Mouse (Mus musculus) kidney, postnatal 10 days (tissue): ENCODE measurements at regions not wholly inside any gene's neighbourhood (a gene's known extent, or its start where the extent isn't known, plus 50 kb on each side); places are given as distances from the start of the nearest gene placed in this dataset.
"Not testable (repeated sequence)": the region's sequence is repeated elsewhere in the genome, so short reads cannot be mapped to it uniquely, and the experiment has no call there.

Experiments
- DNase-seq: peaks from one replicate; pipeline ENCODE4 v3.0.0; 2021; ENCODE audit warnings: mixed read lengths

DNA sequence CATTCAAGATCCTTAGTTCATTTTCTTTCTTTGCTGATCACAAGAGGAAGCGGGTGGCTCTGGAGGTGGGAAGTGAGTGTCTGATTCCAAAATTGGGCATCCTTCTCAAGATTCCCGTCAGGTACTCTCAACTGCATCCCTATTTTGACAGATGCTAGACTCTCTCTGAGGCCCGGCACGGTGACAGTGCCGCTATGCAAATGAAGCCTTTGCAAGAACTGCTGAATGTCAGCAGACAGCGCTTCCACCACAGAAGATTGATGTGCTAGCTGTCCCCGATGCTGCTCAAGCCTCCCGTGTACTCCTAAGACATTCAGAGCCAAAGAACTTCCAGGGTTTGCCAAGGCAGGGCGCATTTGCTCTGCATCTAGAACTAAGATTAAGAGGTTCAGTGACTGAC is 50.9 kb upstream of the Cpne4 start:
- DNase-seq, result no peak

DNA sequence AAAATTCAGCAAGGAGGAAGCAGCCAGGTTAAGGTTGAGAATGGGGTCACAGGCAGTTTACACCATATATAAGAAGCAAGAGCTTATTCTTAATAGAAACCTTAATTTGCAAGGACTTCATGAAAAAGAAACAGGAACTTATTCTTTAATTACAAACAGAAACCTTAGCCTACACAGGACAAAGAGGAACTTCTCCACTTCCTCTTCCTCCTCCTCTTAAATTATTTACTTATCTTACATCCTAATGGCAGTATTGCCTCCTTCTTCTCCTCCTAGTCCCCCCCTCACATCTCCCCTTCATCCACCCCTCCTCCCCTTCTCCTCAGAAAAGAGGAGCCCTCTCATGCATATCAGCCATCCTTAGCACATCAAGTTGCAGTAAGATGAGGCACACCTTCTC is 56.4 kb upstream of the Cpne4 start:
- DNase-seq, result no peak

DNA sequence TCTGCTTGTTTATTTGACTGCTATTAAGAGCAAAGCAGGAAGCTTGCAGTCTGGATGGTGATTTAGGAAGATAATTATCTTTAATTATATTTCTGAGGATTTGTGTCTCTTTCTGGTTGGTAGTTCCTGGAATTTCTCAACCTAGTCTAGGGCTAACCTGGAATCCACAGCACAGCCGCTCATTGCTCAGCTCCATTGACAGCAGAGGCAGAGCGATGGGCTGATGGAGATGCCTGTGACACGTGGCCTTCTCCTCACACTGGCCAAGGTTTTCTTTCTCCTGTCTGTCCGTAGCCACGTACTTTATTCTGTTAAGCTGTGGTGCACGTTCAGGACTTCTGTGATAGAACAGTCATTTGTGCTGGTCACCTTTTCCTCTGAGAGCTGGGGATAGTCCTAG is 57.7 kb upstream of the Cpne4 start:
- no peak for DNase-seq

DNA sequence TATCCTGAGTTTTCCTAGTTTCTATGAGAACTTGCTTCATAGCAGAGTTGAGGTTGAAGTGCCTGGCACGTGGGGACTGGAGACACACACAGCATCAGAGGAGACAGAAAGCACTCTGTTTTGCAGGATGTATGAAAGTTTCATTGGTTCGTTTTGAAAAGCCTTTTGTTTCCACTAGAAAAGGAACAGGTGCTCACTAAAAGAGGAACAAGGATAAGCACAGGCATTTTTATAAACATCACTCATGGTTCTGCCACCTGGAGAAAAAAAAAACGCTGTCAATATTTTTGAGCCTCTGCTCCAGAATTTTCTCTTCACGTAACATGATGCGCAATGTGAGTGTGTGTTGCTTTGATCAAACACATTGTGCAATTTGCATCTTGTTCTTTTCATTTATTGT is 64.6 kb upstream of the Cpne4 start:
- no peak for DNase-seq

DNA sequence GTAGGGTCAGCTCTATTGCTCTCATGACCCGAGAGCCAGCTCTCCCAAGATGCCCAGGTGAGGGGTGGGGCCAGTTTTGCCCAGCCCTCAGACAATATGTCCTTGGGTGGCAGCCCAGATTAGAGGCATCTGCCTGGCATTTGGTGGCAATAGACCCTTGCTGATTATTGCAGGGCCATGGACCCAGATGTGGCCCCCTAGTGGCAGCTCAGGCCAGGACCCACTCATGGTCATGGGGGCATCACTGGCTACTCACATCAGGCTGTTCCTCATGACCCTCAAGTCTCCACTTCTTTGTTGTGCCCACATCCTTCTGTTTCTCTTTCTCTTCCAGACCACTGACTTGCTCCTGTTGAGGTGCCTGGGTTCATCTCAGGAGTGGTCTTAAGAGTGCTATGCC is 66.4 kb upstream of the Cpne4 start:
- DNase-seq, result peak; percentile 18

DNA sequence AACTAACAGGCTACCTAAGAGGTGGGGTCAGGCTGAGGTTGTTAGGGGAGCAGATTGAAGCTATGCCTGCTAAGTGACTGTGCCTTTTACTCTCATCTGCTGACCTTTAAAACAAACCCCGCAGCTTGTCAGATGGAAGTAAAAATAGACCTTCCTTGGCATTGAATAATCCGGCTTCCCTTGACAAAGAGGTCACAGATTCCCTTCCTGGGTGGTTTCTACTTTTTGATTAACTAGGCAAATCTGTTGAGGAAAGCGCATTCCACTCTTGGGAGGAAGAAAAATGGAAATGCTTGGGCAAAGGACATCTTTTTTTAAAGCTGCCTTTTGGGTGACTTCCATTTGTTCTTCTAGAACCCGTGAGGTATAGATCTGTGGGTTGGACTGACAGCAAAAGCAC is 72.3 kb upstream of the Cpne4 start:
- DNase-seq, result no peak

DNA sequence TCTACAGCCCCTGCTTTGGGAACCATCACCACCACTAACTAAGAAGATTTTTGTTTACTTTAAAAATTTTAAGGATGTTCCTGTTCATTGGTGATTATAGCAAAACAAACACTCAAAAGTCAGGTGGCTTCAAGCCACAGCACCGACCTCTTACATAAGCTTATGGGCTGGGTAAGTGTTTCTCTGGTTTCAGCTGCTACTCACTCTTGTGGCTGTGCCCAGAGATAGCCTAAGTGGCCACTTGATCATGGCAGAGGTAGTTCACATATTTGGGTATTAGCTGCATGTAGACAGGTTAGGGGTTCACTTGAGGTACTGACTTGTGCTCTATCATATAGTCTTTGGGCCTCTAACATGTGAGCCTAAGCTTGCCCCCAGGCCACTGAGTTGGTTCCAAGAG is 79.8 kb upstream of the Cpne4 start:
- DNase-seq, result no peak

DNA sequence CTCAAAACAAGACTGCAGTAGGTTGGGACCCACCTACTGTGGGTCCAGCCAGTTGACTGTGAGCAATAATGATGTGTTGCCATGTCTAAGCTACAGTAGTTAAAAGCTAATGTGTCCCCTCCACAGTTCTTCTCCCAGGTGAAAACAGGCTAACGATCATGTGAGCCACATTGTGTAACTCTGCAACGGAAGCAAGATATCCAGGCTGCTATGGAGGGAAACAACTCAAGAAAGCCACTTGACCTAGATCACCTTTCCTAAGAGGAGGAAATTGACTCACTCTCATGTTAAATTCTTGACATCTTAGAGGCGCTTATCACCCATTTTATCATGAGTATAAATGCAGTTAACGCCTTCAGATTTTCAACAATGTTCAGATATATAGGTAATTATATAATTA is 83.4 kb upstream of the Cpne4 start:
- no peak for DNase-seq

DNA sequence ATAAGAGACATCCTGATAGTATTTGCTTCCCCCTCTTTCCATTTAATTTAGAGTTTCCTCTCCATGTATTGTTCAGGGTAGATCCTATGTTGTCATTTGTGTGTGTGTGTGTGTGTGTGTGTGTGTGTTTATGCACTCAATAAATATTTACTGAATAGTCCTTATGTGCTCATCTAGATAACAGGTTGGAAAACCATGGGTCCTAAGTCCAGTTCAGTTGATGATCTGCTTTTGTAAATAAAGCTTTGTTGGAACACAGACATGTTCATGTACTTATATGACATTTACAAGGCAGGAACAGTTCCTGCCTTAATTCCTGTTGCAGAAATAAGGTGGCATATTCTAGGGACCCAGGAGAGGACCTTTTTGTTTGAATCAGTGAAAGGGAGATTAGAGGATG is 87.0 kb upstream of the Cpne4 start:
- DNase-seq, result no peak

DNA sequence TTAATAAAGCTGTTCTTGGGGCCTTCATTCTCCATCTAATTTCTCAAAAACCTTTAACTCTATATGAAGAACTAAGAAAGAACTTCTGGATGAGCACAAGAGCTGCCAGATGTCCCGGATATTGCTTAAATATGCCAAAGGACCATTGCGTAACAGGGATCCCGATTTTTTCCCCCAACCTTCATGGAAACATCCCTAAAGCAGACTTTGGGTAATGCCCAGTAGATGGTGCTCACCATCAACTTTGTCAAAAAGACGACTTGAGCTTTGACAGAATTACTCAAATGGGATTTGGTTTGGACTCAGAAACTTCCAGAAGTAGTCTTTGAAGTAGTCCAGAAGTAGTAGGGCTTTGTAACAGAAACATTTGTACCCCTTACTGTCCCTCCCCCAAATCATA is 89.5 kb upstream of the Cpne4 start:
- no peak for DNase-seq

DNA sequence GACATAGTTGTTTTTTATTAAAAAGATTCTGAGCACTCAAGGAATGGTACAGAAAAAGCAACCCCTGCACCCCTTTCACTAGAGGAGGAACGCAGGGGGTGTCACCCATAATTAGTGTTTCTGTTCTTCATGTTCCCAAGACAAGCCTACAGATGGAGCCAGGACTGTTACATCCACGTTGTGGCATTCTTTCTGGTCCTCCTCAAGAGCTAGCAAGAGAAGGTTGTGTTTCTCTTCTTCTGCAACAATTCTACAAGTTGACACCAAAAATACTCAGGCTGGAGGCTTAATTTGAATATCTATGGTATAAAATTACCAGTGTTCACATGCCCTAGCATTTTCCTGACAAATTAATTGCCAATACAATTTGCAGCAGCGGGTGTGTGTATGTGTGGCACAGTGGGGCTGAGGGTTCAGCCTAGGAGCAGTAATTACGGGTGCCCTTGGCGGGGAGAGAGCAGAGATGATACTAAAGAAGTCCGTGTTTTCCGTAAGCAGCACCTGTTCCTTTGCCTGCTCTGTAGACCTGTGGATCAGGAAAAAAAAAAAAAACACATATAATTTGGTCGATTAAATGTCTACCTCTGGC is 98.4 kb upstream of the Cpne4 start:
- DNase-seq, result no peak

DNA sequence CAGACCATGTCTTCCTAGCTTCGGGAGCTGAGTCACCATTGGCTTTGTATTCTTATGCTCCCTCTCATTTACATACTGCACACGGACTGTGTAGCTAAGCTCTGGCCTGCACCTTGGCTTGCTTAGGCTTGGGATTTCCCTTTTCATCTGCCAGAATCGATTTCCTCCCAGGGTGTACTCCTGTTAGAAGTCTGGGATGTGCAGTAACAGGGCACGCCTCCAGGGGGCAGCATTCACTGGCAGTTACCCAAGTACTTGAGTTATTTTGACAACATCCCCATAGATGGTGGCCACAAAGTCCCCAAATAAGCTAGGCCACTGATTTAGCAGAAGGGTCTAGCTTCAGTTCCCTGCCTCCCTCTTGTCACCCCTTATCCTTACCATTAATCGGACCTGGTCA is 102.2 kb upstream of the Cpne4 start:
- peak; percentile 51 for DNase-seq

DNA sequence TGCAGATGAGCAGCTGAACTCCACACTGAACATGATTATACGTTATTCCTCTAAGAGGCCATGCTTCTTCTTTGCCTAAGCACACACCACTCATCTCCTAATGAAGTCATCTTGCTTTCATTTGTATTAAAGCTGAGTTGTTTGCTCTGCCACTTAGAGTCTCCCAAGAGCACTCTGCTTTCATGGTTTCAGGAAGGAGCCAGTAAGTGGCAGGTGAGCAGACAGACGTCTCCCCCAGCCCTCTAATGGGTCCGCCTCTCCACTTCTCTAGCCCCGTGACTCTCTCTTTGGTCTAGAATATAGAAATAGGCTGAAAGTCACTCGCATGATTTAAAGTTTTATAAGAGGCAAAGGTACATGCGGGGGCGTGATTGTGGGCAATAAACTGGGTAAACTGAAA is 103.8 kb upstream of the Cpne4 start:
- no peak for DNase-seq

DNA sequence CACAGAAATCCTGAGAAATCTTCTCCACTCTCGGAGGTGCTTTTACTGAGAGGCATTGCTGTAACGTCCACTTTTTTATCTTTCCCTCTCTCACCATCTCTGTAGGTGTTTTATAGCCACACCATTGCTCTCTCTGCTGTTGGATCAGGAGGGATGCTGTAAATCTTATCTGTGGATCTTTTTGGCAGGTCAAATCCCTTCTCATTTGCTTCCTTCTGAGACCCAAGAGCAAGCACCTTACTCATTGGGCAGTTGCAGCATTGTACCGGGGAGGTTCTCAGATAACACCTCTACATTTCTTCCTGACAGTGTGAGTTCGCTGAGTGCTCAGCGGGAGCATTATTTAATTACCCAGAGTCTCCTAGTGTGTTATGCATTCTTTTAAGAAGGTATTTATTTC is 75.5 kb upstream of the Acpp start:
- no peak for DNase-seq

DNA sequence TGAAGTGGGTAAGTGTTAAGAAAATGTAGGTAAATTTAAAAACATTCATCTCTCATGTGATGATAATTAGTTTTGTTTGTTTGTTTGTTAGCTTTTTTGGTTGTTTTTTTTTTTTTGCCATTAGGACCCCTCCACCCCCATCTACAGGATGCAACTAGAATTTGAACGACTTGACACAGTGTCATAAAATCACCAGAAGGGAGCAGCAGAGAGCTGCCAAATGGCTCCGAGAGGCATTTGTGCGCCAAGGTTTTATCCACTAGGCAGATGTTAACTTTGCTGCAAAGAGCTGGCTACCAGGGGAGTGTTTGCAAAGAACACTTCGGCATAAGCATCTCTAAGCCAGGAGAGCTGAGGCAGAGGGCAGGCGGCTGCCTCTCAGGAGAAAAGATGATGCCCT is 72.7 kb upstream of the Acpp start:
- DNase-seq, result peak; percentile 52

DNA sequence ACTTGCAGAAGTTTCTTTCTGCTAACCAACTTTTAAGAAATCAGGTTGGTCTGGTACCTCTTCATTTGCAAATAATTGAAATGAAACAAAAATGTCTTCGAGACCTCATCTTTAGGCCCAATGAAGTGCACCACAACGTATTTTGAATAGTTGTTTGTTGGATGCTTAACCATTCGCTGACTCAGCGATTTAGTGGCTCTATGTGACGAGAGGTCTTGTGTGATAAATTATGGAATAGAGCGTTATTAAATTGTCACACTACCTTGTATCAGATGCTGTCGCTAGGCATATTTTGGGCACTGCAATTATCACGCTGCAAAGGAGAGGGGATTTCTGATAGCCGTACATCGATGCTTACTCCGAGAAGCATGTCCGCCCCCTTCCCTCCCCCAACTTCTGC is 71.8 kb upstream of the Acpp start:
- no peak for DNase-seq

DNA sequence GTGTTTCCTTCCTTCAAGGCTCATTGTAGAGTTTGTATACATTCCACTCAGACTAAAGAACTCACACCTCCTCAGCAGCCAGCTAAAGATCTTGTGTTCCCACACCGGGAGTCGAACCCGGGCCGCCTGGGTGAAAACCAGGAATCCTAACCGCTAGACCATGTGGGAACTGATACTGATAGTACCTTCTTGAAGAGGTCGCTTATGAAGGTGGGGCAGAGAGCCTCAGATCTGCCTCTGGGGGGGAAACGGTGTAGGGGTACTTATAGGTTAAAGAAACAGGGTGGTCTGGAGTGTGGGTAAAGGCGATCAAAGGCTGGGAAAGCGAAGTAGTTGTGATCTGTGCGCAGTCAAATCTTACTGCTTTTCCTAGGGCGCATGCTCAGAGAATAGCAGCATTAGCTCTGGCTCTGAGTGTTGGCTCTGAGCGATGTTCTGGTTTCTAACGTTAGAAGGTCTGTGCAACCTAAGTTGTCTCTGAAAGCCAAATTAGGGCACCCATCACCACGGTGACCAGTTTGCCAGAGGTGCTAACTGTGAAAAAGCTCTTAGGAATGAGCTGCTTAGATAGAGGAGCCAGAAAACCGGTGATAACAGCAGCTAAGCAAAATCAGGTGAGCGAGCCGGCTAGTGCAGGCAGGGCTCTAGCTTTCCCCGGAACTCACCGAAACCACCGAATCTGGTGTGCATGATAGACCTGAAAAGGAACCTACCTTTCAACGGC is 71.2 kb upstream of the Acpp start:
- peak; percentile 18 for DNase-seq

DNA sequence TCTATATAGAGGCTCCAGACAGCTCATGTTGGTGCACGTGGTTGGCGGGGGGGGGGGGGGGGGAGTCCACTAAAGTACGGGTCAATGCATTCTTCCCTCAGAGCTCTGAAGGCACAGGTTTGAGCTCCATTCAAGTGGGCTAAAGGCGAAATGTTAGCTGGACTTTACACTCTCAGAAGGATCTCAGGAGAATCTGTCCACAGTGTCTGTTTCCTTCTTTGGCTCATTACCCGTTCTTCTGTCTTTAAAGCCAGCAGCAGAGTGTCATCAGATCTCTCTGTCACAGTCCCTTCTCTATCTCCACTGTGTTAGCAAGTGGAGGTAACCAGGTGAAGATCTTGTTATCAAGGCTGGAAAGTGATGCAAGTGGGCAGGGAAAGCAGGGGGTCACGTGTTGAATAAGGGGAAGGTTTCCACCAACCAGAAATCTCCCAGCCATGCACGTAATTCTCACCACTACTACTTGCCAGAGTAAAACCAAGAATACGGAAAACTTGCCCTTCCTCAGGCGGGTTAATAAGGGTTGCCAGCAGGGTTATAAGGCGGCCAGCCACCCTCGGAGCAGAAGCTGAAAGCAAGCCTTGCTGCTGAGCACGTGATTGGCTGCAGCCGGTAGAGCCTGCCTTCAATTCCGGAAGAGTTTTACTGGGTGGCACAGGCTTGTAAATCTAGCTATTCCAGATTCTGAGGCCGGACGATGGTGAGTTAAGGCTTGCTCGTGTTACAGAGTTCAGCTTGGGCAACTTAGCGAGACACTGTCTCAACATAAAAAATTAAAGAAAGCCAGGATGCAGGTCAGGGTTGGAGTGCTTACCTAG is 70.2 kb upstream of the Acpp start:
- peak; percentile 52 for DNase-seq

DNA sequence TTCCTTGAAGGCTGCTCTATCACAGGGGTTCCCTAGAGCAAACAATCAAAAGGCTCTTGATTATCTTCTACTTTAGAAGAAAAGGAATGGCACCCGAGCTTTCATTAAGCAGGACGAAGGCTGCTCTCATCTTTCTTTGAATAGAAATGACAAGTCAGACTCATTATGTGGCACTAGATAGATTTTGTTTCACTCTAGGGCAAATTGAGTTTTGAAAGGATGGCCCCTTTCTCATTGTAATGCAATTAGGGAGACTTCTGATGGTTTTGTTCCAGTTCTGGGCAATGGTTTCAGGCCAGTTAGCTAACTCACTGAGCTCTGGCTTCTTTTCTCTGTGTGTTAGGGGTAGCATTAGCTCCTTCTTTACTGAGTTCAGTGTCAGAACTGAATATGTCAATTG is 69.5 kb upstream of the Acpp start:
- DNase-seq, result no peak

DNA sequence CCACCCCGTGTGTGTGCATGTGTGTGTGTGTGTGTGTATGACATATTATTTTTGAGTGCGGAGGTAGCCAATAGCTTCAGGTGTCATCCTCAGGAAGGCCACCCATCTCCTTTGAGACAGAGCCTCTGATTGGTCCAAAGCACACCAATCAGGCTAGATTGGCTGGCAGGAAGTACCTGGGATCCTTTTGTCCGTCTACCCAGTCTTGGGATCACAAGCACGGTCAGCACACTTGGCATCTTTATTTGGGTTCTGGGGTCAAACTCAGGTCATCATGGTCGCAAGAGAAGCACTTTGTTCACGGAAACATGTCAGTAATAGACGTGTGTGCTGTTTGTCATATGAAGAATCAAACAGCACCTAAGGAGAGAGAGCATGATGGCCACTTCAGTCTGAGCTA is 68.9 kb upstream of the Acpp start:
- DNase-seq, result no peak

DNA sequence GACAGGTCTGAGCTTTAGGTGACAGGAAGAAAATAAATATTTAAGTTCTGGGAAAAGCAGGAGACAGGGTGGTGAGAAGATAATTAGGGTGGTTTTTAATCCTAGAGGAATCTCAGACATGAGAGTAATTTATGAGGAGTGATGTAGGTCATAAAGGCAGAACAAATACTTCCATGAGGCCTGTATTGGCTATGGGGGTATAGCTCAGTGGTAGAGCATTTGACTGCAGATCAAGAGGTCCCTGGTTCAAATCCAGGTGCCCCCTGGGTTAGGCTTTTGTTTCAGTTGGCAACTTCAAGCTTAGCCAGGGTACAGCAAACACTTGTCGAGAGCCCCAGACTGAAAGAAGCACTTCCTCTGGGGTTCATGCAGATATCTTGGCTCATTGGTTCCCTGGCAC is 66.3 kb upstream of the Acpp start:
- no peak for DNase-seq

DNA sequence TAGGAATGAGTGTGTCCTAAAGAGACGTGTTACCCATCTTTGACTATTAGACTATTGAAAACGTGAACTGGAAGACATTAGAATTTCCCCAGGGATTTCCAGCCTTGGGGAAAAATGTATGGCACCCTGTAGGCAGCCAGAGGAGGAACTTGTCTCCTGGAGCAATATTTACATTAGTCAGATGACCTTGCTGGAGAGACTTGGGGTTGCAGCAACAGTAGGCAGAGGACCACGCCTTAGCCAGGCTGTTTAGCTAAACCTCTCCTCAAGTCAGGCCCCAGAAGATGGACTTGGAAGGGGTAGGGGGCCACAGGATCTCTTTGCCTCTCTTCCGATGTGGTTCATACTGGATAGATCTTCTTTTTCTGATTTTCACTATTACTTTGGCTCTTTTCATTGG is 64.1 kb upstream of the Acpp start:
- DNase-seq, result no peak

DNA sequence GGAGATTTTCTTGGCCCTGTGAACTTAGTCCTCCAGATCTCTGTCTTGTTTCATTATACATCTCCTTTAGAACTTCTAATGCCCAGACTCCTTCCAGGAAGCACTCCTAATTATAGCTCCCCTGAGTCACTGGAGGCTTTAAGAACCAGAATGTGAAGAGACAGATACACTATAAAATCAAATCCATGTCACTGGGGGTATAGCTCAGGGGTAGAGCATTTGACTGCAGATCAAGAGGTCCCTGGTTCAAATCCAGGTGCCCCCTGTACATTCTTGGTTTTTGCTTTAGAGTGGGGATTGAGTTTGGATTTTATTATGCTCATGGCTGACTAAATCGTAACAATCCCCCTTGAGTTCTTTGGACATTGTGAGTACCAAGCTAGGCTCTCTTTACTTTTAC is 62.4 kb upstream of the Acpp start:
- DNase-seq, result no peak

DNA sequence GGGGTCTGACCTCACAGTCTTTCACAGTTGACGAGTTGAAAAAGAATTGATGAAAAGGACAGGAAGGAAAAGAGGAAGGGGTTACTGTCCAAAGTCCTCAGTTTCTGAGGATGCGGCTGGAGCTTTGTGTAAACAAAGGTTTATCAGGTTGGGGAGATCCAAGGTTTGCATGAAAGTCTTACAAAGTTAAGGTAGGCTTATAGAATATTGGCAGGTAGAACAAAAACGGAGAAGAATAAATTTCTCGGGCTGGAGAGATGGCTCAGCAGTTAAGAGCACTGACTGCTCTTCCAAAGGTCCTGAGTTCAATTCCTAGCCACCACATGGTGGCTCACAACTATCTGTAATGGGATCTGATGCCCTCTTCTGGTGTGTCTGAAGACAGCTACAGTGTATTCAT is 60.9 kb upstream of the Acpp start:
- not testable (repeated sequence) for DNase-seq
